Comparison of ENCODE assay signal across 16 mouse cellular contexts in the genomic region with DNA sequence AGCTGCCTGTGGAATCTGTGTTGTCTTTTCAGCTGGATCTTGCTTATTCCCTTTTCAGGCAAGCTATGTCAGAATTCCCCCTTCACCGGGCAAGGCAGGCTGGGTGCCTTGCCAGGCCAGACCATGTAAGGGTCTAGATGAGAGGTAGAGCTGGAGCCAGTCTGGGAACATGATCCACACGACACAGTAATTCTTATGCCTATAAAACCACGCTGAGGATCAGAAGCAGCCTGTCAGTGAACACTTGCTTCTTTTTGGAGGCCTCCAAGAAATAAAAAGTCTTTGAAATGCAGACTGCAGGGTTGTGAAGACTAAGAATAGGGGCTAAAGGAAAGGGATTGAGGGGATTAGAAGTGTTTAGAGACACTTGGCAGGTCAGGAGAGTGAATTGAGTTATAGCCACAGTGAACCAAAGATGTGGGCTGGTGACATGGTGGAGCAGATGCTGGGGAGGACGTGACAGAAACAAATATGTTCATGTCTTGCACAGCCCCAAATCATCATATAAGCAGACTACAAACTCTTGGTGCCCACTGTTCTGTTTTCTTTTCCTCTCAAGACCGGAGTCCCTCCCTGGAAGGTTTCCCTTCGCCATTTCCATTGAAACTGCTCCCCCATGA. TPM values are rescaled to one million over a fixed set of nuclear protein-coding genes. Genes with fewer than 3 reads are reported as not detected.
DNase-seq lines count a peak whose midpoint lies in the region; ATAC-seq lines count a peak whose summit lies in the region.
"Had no signal": no experiment of that assay in that cellular context is flagged by ENCODE, and none has a peak within 500 bp of the region (broad histone marks: within the 10 kb centered on the region; RNA-seq: fewer than 3 reads in every experiment).

No protein-coding gene starts in this region.

- 55% methylated on average over 6 of the region's 6 CpGs for WGBS in forebrain, embryonic 13.5 days
- 63% methylated on average over 6 of the region's 6 CpGs for WGBS in forebrain, embryonic 11.5 days
- 52% methylated on average over 6 of the region's 6 CpGs for WGBS in heart, embryonic 15.5 days
- 53% methylated on average over 6 of the region's 6 CpGs for WGBS in midbrain, embryonic 10.5 days
- WGBS in midbrain, embryonic 14.5 days = 30% methylated on average over 6 of the region's 6 CpGs
- 49% methylated on average over 6 of the region's 6 CpGs for WGBS in stomach, embryonic 16.5 days

- no peaks in the 10 kb centered on the region for H3K27me3 ChIP-seq in forebrain, embryonic 13.5 days
- H3K27me3 ChIP-seq in forebrain, embryonic 11.5 days (ENCODE audit: control insufficient read depth, insufficient read depth, low read length) = no peaks in the 10 kb centered on the region
- no peaks in the 10 kb centered on the region for H3K27me3 ChIP-seq in heart, embryonic 15.5 days
- H3K27me3 ChIP-seq in midbrain, embryonic 10.5 days (ENCODE audit: low read depth, poor library complexity, severe bottlenecking) = 0 out of 2 replicates have a peak, but pooled peaks cover 8% of the 10 kb centered on the region
- H3K27me3 ChIP-seq in midbrain, embryonic 14.5 days (ENCODE audit: control insufficient read depth, insufficient read depth, low read length) = no peaks in the 10 kb centered on the region
- no peaks in the 10 kb centered on the region for H3K27me3 ChIP-seq in stomach, embryonic 16.5 days (ENCODE audit: control insufficient read depth, insufficient read depth, low read length)
- H3K27me3 ChIP-seq: limb, embryonic 15.5 days had no signal

- H3K36me3 ChIP-seq in forebrain, embryonic 13.5 days (ENCODE audit: poor library complexity, severe bottlenecking) = peaks cover 46% of the 10 kb centered on the region
- peaks cover 10% of the 10 kb centered on the region for H3K36me3 ChIP-seq in forebrain, embryonic 11.5 days (ENCODE audit: control insufficient read depth, insufficient read depth, low read length)
- peaks cover 31% of the 10 kb centered on the region; the same call in 1 of the 2 replicates for H3K36me3 ChIP-seq in heart, embryonic 15.5 days
- peaks cover 50% of the 10 kb centered on the region for H3K36me3 ChIP-seq in midbrain, embryonic 10.5 days
- H3K36me3 ChIP-seq in midbrain, embryonic 14.5 days (ENCODE audit: control insufficient read depth, insufficient read depth, low read length) = peaks cover 52% of the 10 kb centered on the region
- peaks cover 12% of the 10 kb centered on the region; the same call in 1 of the 2 replicates for H3K36me3 ChIP-seq in stomach, embryonic 16.5 days (ENCODE audit: control insufficient read depth, insufficient read depth, low read length)

- peaks cover 4% of the 10 kb centered on the region; the same call in 1 of the 2 replicates for H3K4me1 ChIP-seq in forebrain, embryonic 13.5 days
- no peaks in the 10 kb centered on the region for H3K4me1 ChIP-seq in forebrain, embryonic 11.5 days (replicated peaks; ENCODE audit: control insufficient read depth, insufficient read depth, low read length)
- peaks cover 16% of the 10 kb centered on the region for H3K4me1 ChIP-seq in heart, embryonic 15.5 days (replicated peaks)
- H3K4me1 ChIP-seq in midbrain, embryonic 10.5 days = peaks cover 21% of the 10 kb centered on the region
- no peaks in the 10 kb centered on the region for H3K4me1 ChIP-seq in midbrain, embryonic 14.5 days (ENCODE audit: control insufficient read depth, insufficient read depth, low read length)
- H3K4me1 ChIP-seq in stomach, embryonic 16.5 days (ENCODE audit: control insufficient read depth, insufficient read depth, low read length) = peaks cover 3% of the 10 kb centered on the region; the same call in 1 of the 2 replicates
- H3K4me1 ChIP-seq: midbrain, embryonic 12.5 days had no signal

- H3K9me3 ChIP-seq in forebrain, embryonic 13.5 days (replicated peaks) = no peaks in the 10 kb centered on the region
- no peaks in the 10 kb centered on the region for H3K9me3 ChIP-seq in forebrain, embryonic 11.5 days (ENCODE audit: control insufficient read depth, low read length)
- no peaks in the 10 kb centered on the region for H3K9me3 ChIP-seq in heart, embryonic 15.5 days (replicated peaks)
- H3K9me3 ChIP-seq in midbrain, embryonic 10.5 days (replicated peaks) = no peaks in the 10 kb centered on the region
- no peaks in the 10 kb centered on the region for H3K9me3 ChIP-seq in midbrain, embryonic 14.5 days (ENCODE audit: control insufficient read depth, low read length)
- H3K9me3 ChIP-seq in stomach, embryonic 16.5 days (replicated peaks; ENCODE audit: control insufficient read depth, low read length) = no peaks in the 10 kb centered on the region
- H3K9me3 ChIP-seq: limb, embryonic 15.5 days; midbrain, embryonic 12.5 days had no signal

- DNase-seq in forebrain, embryonic 11.5 days (ENCODE audit: low spot score) = no peak
- DNase-seq in heart, adult 11 months = no peak
- DNase-seq in midbrain, embryonic 10.5 days (ENCODE audit: low spot score) = no peak
- no peak for DNase-seq in midbrain, embryonic 14.5 days
- no peak for DNase-seq in adrenal gland, postnatal 10 days
- DNase-seq: adrenal gland, adult 2 months; gastrocnemius, postnatal 14 days; kidney, postnatal 36 days; spleen, adult 18-20 months had no signal

- no peak overlapping the region for H3K4me3 ChIP-seq in forebrain, embryonic 13.5 days
- H3K4me3 ChIP-seq in forebrain, embryonic 11.5 days (ENCODE audit: low read depth, low read length) = no peak overlapping the region
- H3K4me3 ChIP-seq in heart, embryonic 15.5 days = no peak overlapping the region
- H3K4me3 ChIP-seq in midbrain, embryonic 10.5 days = no peak overlapping the region
- H3K4me3 ChIP-seq in midbrain, embryonic 14.5 days (replicated peaks; ENCODE audit: low read depth, low read length) = no peak overlapping the region
- H3K4me3 ChIP-seq in stomach, embryonic 16.5 days (replicated peaks; ENCODE audit: low read length) = no peak overlapping the region
- H3K4me3 ChIP-seq: limb, embryonic 15.5 days; midbrain, embryonic 12.5 days had no signal

- no peak overlapping the region for H3K9ac ChIP-seq in forebrain, embryonic 13.5 days
- no peak overlapping the region for H3K9ac ChIP-seq in forebrain, embryonic 11.5 days (ENCODE audit: low read length)
- peak overlapping the region; percentile 10; the same call in 1 of the 2 replicates for H3K9ac ChIP-seq in heart, embryonic 15.5 days
- H3K9ac ChIP-seq in midbrain, embryonic 14.5 days (replicated peaks; ENCODE audit: low read length) = no peak overlapping the region
- H3K9ac ChIP-seq in stomach, embryonic 16.5 days (ENCODE audit: low read length) = no peak overlapping the region
- H3K9ac ChIP-seq: hindbrain, embryonic 14.5 days; limb, embryonic 15.5 days; midbrain, embryonic 12.5 days had no signal

- peak overlapping the region; percentile 31; the same call in 1 of the 2 replicates for H3K27ac ChIP-seq in forebrain, embryonic 13.5 days
- H3K27ac ChIP-seq in forebrain, embryonic 11.5 days (ENCODE audit: low read depth, low read length) = no peak overlapping the region
- peak overlapping the region; percentile 78 for H3K27ac ChIP-seq in heart, embryonic 15.5 days
- H3K27ac ChIP-seq in midbrain, embryonic 10.5 days (replicated peaks) = 0 out of 2 replicates have a peak overlapping the region, but pooled peaks have one; percentile 4
- no peak overlapping the region for H3K27ac ChIP-seq in midbrain, embryonic 14.5 days (replicated peaks; ENCODE audit: low read depth, low read length)
- peak overlapping the region; percentile 87 for H3K27ac ChIP-seq in stomach, embryonic 16.5 days (ENCODE audit: low read length)
- H3K27ac ChIP-seq: hindbrain, embryonic 14.5 days; limb, embryonic 15.5 days; midbrain, embryonic 12.5 days had no signal

- no peak for ATAC-seq in forebrain, embryonic 13.5 days
- ATAC-seq in forebrain, embryonic 11.5 days (replicated peaks; ENCODE audit: low FRiP score) = no peak
- ATAC-seq in heart, embryonic 15.5 days (replicated peaks; ENCODE audit: insufficient number of reproducible peaks, insufficient read depth, low FRiP score, low read depth) = peak; percentile 32; the same call in 1 of the 2 replicates
- no peak for ATAC-seq in midbrain, embryonic 14.5 days (ENCODE audit: low FRiP score, low TSS enrichment)
- ATAC-seq in stomach, embryonic 16.5 days (ENCODE audit: insufficient read depth, low FRiP score) = peak; percentile 53; the same call in 1 of the 2 replicates
- ATAC-seq: lung, postnatal 0 days had no signal

- H3K4me2 ChIP-seq in forebrain, embryonic 13.5 days = no peak overlapping the region
- H3K4me2 ChIP-seq in forebrain, embryonic 11.5 days (ENCODE audit: low read depth, low read length, severe bottlenecking) = no peak overlapping the region
- no peak overlapping the region for H3K4me2 ChIP-seq in heart, embryonic 15.5 days
- no peak overlapping the region for H3K4me2 ChIP-seq in midbrain, embryonic 14.5 days (ENCODE audit: low read length)
- no peak overlapping the region for H3K4me2 ChIP-seq in stomach, embryonic 16.5 days (ENCODE audit: low read depth, low read length)
- H3K4me2 ChIP-seq: hindbrain, embryonic 14.5 days; limb, embryonic 15.5 days; midbrain, embryonic 12.5 days had no signal

RNA-seq across cellular contexts. Expression of a gene that starts 36.0 kb away (rescaled TPM):
- polyA plus RNA-seq in forebrain, embryonic 13.5 days (2015; fragmentation: Nextera tagmentation; extraction: Ambion mirVana) = 84.1 and 84.9 TPM in 2 replicates
- 62.3 and 66.0 TPM in 2 replicates for polyA plus RNA-seq in forebrain, embryonic 11.5 days (2014; fragmentation: Nextera tagmentation; extraction: Ambion mirVana)
- polyA plus RNA-seq in heart, embryonic 15.5 days (2015; fragmentation: Nextera tagmentation; extraction: Ambion mirVana) = 103 and 126 TPM in 2 replicates
- 47.9 and 62.2 TPM in 2 replicates for polyA plus RNA-seq in midbrain, embryonic 10.5 days (2016; fragmentation: Nextera tagmentation; extraction: Ambion mirVana)
- polyA plus RNA-seq in midbrain, embryonic 14.5 days (2014; fragmentation: Nextera tagmentation; extraction: Ambion mirVana) = 60.6 and 87.9 TPM in 2 replicates
- 106 and 114 TPM in 2 replicates for polyA plus RNA-seq in stomach, embryonic 16.5 days (2015; fragmentation: Nextera tagmentation; extraction: Ambion mirVana)
- 100 to 1,000 TPM; 172 to 181 TPM for total RNA-seq in adrenal gland, postnatal 10 days (2021)

RNA-seq across cellular contexts. Expression of a gene that starts 38.6 kb away (rescaled TPM):
- polyA plus RNA-seq in forebrain, embryonic 13.5 days (2015; fragmentation: Nextera tagmentation; extraction: Ambion mirVana) = 81.4 and 87.0 TPM in 2 replicates
- 109 and 112 TPM in 2 replicates for polyA plus RNA-seq in forebrain, embryonic 11.5 days (2014; fragmentation: Nextera tagmentation; extraction: Ambion mirVana)
- polyA plus RNA-seq in heart, embryonic 15.5 days (2015; fragmentation: Nextera tagmentation; extraction: Ambion mirVana) = 41.3 and 55.2 TPM in 2 replicates
- 98.0 and 105 TPM in 2 replicates for polyA plus RNA-seq in midbrain, embryonic 10.5 days (2016; fragmentation: Nextera tagmentation; extraction: Ambion mirVana)
- polyA plus RNA-seq in midbrain, embryonic 14.5 days (2014; fragmentation: Nextera tagmentation; extraction: Ambion mirVana) = 45.2 and 57.8 TPM in 2 replicates
- 109 and 110 TPM in 2 replicates for polyA plus RNA-seq in stomach, embryonic 16.5 days (2015; fragmentation: Nextera tagmentation; extraction: Ambion mirVana)
- 10 to 100 TPM; 24.7 to 24.8 TPM for total RNA-seq in adrenal gland, postnatal 10 days (2021)

Comparison
In these comparisons a context has a peak if more than half of its experiments do, and no peak if none do; other contexts are left out.
1. H3K27ac ChIP-seq: peak in forebrain, embryonic 13.5 days (single experiment), heart, embryonic 15.5 days (single experiment), midbrain, embryonic 10.5 days (single experiment) and stomach, embryonic 16.5 days (single experiment); none in forebrain, embryonic 11.5 days (single experiment) and midbrain, embryonic 14.5 days (single experiment).
2. ATAC-seq: peak in heart, embryonic 15.5 days (single experiment) and stomach, embryonic 16.5 days (single experiment); none in forebrain, embryonic 13.5 days (single experiment), forebrain, embryonic 11.5 days (single experiment) and midbrain, embryonic 14.5 days (single experiment).